Mouse (Mus musculus) right cerebral cortex, postnatal 36 days (tissue): ENCODE results near the gene Nipbl.
"Not testable (repeated sequence)": the region's sequence is repeated elsewhere in the genome, so short reads cannot be mapped to it uniquely, and the experiment has no call there.

ENCODE experiments used
- DNase-seq, 2 experiments: peaks; one replicate each; pipeline ENCODE4 v3.0.0; 2022; ENCODE audit warnings: low spot score in 2 of 2, mixed read lengths in 1 of 2

Nipbl gene

DNA sequence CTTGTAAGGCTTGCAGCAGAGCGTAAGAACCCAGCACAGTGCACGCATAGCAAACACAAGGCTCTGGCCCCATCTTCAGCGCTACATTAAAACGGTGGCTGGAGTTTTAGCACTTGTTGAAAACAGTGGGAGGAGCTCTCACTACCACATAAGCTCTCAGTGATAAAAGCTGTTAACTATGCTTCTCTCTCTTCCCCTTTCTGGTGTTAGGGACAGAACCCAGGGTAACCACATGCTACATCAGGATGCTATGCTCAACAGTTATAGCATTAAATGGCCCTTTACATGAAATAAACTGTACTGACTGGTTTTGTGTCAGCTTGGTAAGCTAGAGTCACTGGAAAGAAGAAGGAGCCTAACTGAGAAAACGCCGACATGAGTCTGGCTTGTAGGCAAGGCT, 150.1 kb downstream of the Nipbl start:
- no peak for DNase-seq

DNA sequence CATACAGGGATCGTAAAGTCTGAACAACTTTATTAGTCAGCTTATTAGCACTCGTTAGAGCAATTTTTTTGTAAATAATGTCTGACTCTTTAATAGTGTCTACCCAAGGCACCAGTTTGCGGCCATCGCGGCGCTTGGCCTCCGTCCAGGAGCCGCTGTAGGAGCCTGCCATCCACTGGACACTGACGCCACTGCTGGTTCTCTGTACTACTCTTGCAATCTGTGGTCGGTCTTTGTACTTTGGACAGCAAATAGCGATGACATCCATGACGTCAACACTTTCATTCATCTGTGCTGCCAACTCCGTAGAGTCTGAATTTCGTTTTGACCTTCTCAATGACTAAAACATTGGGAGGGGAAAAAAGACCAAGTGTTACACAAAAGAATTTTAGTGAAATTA, 153.0 kb downstream of the Nipbl start:
- DNase-seq: no peak

DNA sequence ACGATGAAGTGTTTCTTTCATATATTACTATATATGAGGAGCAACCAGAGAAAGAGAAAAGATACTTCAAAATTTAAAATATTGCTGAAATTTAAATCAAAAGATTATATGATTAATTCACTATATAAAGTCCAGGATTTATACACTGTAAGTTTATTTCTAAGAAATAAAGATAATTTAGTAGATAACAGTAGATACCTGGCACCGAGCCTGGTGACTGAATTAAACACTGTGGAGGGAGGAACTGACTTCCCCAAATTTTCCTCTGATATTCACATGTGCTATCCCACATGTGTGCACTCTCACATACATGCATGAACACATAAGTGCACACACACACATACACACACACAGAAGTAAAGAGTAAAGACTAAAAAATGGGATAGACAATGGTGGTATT, 162.1 kb downstream of the Nipbl start:
- no peak for DNase-seq

DNA sequence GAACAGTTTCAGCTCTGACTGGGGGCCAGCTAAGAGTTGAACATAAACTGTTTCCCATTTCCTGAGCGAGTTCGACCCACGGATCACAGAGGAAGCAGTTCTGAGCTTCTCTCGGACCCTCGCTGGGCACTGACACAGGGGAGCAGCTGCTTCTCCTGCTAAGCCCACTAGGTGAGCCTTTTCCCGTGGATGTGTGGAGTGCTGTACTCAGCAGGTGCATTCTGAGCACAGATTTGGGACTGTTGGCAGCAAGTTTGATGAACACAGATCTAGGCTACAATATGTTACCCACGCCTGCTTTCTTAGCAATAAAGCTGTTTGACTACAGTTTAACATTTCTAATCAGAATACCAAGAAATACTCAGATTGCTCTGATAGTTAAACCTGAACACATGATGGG, 162.6 kb downstream of the Nipbl start:
- no peak for DNase-seq

DNA sequence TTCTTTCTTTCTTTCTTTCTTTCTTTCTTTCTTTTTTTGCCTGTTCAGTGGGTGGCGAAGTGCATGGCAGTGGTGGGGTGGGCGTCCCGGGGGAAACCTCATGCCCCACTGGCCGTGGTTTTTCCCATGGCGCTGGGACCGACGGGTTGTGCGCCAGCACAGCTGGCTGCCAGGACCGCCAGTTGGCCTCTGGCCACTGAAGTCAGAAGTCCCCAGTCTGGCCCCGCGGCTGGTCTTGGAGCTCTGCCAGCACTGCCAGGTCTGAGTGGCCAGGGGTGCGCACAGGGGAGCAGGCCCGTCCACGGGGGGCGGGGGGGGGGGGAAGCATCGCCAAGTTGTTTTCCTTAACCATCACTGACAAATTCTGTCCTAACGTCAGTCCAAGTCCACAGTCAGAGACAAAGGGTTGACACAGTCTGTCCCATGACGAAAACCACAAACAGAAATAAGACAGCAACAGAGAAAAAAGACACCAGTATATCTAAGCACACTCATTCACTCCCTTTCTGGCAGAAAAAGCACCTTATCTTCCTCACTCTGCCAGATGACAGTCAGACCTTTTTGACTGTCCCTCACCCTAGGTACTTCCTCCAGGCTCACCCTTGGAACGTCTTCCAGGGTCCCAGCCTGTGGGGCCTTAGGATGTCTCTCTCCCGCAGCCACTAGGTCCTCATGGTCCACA, 164.2 kb downstream of the Nipbl start:
- no peak for DNase-seq

DNA sequence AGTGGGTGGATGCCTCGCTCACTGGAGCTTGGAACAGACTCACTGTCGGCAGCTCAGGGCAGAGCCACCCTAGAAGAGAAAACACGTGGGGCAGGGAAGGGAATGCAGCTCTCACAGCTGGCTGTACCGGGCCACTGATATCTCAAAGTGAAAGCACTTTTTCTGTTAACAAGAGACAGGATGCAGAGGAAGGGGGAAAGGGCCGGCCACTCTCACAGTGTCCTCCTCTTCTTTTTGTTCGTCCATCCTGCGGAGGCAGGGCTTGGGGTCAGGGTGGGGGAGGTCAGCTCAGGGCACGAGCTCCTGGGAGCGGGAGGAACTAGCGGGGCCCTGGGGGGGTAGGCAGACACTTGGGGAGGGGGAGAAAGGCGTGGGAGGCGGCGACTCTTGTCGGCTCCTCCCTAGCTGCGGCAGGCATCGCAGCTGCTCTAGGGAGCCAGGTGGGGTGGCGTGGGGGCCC, 164.9 kb downstream of the Nipbl start:
- DNase-seq: no peak

DNA sequence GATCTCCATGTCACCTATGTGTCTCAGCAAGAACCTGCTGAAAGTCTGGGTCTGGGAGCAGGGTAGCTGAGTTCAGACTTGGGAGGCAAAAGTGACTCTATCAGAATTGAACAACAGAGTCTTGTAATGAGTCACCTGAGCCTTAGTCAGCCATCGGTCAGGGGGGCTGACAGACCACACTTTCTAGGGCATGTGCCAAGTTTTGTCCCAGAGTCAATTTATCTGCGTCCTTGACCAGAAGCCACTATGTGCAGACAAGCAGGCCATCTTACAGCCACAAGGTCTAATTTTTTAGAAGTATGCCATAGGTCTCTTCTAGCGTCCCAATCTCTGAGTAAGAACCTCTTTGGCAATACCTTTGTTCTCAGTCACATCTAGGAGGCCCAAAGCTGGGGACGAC, 166.3 kb downstream of the Nipbl start:
- not testable (repeated sequence) for DNase-seq

DNA sequence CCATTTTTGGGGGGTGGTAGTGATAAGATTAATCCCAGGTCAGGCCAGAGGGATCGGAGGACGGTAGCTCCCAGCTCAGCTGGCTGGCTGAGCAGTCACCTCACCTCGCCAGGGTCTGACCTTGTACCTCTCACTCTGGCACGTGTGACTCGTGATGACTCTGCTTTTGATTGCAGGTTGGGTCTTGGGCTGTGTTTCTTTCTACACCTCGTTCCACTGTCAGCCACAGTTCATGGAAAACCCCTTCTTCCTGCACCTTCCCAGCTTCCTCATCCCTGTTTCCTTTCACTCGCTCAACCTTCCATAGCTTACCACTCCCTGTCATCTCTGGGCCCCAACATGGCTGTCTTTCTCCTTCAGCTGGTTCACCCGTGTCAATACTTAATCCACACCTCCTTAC, 172.3 kb downstream of the Nipbl start:
- no peak for DNase-seq

DNA sequence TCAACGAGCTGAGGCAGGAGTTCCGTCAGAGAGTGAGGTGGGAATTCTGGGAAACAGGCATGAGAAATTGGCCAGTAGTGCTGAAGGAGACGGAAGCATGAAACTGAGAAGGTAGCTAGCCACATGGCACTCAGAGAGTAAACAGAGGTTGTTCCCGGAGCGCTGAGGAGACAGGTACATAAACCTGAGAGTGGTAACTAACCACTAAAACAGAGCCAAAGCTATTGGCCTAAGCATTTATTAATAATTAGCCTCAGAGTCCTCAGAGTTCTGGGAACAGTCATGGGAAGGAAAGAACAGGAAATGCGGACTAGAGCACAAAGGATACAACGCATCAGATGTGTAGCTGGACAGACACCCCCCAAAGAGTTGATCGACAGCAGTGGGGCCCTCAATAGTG, 176.0 kb downstream of the Nipbl start:
- no peak for DNase-seq

DNA sequence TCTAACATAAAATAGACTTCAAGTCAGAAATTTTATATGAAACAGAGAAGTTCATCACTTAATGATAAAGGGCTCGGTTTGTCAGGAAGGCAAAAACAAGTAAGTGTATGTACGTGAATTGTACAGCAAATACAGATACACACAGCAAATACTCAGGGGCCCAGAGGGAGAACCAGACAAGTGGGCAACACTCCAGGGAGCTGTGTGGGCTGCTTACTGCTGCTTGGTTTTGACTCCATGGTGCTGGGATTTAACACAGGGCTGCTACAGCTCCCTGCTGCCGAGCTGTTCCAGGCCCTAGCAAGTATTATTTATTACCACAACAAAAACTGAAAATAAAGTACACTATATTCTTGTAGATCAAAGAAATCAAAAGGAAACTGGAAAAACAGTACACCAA, 177.1 kb downstream of the Nipbl start:
- DNase-seq: no peak

DNA sequence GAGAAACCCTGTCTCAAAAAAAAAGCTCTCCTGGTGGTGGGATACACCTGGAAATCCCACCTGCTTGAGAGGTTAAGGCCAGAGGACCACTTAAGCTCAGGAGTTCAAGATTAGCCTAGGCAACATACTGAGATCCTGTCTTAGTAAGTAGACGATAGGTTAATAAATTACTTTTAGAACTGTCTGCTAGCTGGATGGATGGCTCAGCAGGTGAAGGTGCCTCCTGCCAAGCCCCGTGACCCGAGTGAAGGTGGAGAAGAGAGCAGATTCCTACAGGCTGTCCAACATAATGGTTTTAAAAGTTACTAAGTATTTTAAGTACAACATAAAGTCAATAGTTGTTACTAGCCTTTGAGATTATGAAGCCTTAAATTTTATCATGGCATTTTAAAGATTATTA, 178.3 kb downstream of the Nipbl start:
- DNase-seq: no peak
